29 mouse cellular contexts compared by ENCODE assay signal in genomic region chr11:4921281-4921680, GRCm38 (mm10). TPM values are rescaled to one million over a fixed set of nuclear protein-coding genes. Genes with fewer than 3 reads are reported as not detected.
DNase-seq lines count a peak whose midpoint lies in the region; ATAC-seq and TF ChIP-seq lines count a peak whose summit lies in the region.
"Had no signal": no experiment of that assay in that cellular context is flagged by ENCODE, and none has a peak within 500 bp of the region (broad histone marks: within the 10 kb centered on the region; RNA-seq: fewer than 3 reads in every experiment).

No protein-coding gene starts in this region.

- TF ChIP-seq CTCF in kidney, adult 2 months (conservative IDR thresholded peaks at IDR 0.05; ENCODE audit: insufficient read depth, insufficient read length, low read depth, low read length), result no peak

- no peak for TF ChIP-seq POLR2A in kidney, adult 2 months (IDR thresholded peaks at IDR 0.05; ENCODE audit: low read depth, low read length)

- no peak overlapping the region for H3K27ac ChIP-seq in kidney, adult 2 months (ENCODE audit: insufficient read depth, low read depth, low read length)
- H3K27ac ChIP-seq in hindbrain, embryonic 13.5 days, result no peak overlapping the region
- H3K27ac ChIP-seq: embryonic facial prominence, embryonic 12.5 days; hindbrain, embryonic 15.5 days; left cerebral cortex, adult 2 months; limb, embryonic 10.5 days; liver, embryonic 15.5 days; lung, embryonic 15.5 days; midbrain, embryonic 13.5 days; neural tube, embryonic 12.5 days had no signal

- no peaks in the 10 kb centered on the region for H3K9me3 ChIP-seq in hindbrain, embryonic 13.5 days
- H3K9me3 ChIP-seq: embryonic facial prominence, embryonic 12.5 days; hindbrain, embryonic 15.5 days; limb, embryonic 10.5 days; liver, embryonic 15.5 days; lung, embryonic 15.5 days; megakaryocyte, embryonic 14.5 days; midbrain, embryonic 13.5 days; neural tube, embryonic 12.5 days had no signal

- no peaks in the 10 kb centered on the region for H3K4me1 ChIP-seq in kidney, adult 2 months (ENCODE audit: control insufficient read depth, insufficient read depth, low read length)
- no peaks in the 10 kb centered on the region for H3K4me1 ChIP-seq in hindbrain, embryonic 13.5 days (replicated peaks)
- H3K4me1 ChIP-seq: embryonic facial prominence, embryonic 12.5 days; hindbrain, embryonic 15.5 days; limb, embryonic 10.5 days; liver, embryonic 15.5 days; lung, embryonic 15.5 days; midbrain, embryonic 13.5 days; neural tube, embryonic 12.5 days had no signal

- intact Hi-C loops in heart, postnatal 36 days (cut with DNase I), result no loop called here

- 68% methylated on average over 2 of the region's 2 CpGs for WGBS in kidney, adult 2 months
- 78% methylated on average over 2 of the region's 2 CpGs for WGBS in hindbrain, embryonic 13.5 days

- ATAC-seq in hindbrain, embryonic 13.5 days (ENCODE audit: low FRiP score), result no peak
- ATAC-seq: activated CD4-positive, CD25-positive, alpha-beta regulatory T cell, adult 4 months; forebrain, postnatal 0 days; intestine, embryonic 16.5 days; midbrain, embryonic 13.5 days had no signal

- H3K9ac ChIP-seq in hindbrain, embryonic 13.5 days, result no peak overlapping the region
- H3K9ac ChIP-seq: embryonic facial prominence, embryonic 12.5 days; forebrain, postnatal 0 days; hindbrain, embryonic 15.5 days; liver, embryonic 15.5 days; lung, embryonic 15.5 days; midbrain, embryonic 13.5 days; neural tube, embryonic 12.5 days had no signal

- no peak overlapping the region for H3K4me3 ChIP-seq in kidney, adult 2 months (ENCODE audit: insufficient read depth, low read depth, low read length)
- H3K4me3 ChIP-seq in hindbrain, embryonic 13.5 days, result no peak overlapping the region
- H3K4me3 ChIP-seq: embryonic facial prominence, embryonic 12.5 days; hindbrain, embryonic 15.5 days; left cerebral cortex, adult 2 months; limb, embryonic 10.5 days; liver, embryonic 15.5 days; lung, embryonic 15.5 days; megakaryocyte, embryonic 14.5 days; midbrain, embryonic 13.5 days; neural tube, embryonic 12.5 days had no signal

- no peaks in the 10 kb centered on the region for H3K27me3 ChIP-seq in kidney, adult 2 months (replicated peaks; ENCODE audit: control insufficient read depth, insufficient read depth, low read length)
- no peaks in the 10 kb centered on the region for H3K27me3 ChIP-seq in hindbrain, embryonic 13.5 days
- H3K27me3 ChIP-seq: embryonic facial prominence, embryonic 12.5 days; hindbrain, embryonic 15.5 days; liver, embryonic 15.5 days; lung, embryonic 15.5 days; megakaryocyte, embryonic 14.5 days; midbrain, embryonic 13.5 days; neural tube, embryonic 12.5 days had no signal

- no peaks in the 10 kb centered on the region; the same call in 1 of the 2 replicates for H3K36me3 ChIP-seq in kidney, adult 2 months (ENCODE audit: control insufficient read depth, insufficient read depth, low read length)
- H3K36me3 ChIP-seq in hindbrain, embryonic 13.5 days, result peaks cover 98% of the 10 kb centered on the region

- no peak overlapping the region for H3K4me2 ChIP-seq in hindbrain, embryonic 13.5 days
- H3K4me2 ChIP-seq: embryonic facial prominence, embryonic 12.5 days; hindbrain, embryonic 15.5 days; liver, embryonic 15.5 days; lung, embryonic 15.5 days; midbrain, embryonic 13.5 days; neural tube, embryonic 12.5 days had no signal

- DNase-seq in kidney, adult 2 months, result peak; percentile 17
- no peak for DNase-seq in kidney, adult 18-20 months
- peak; percentile 83 for DNase-seq in MN1 (ENCODE audit: low spot score)
- peak; percentile 58 for DNase-seq in adrenal gland, adult 2 months
- peak; percentile 49 for DNase-seq in brain, adult 2 months (ENCODE audit: low read depth, low spot score)
- DNase-seq in heart, postnatal 36 days, result no peak
- DNase-seq in retina, postnatal 1 day, result no peak
- DNase-seq: forebrain, postnatal 0 days; gastrocnemius, postnatal 25 days; liver; lung, postnatal 36 days; right cerebral cortex, adult 18-20 months; right cerebral cortex, postnatal 4 days; thymus, postnatal 14 days had no signal

RNA-seq across cellular contexts. Expression of gene Thoc5, which starts 26.2 kb away (rescaled TPM):
- polyA plus RNA-seq in kidney, adult 2 months (2012; rRNA removed), result 16.6 and 17.7 TPM in 2 replicates
- total RNA-seq in adrenal gland, adult 2 months (2021), result 10 to 100 TPM; 32.3 to 34.1 TPM
- 8.8 TPM in 2 replicates for polyA plus RNA-seq in adrenal gland, adult 2 months (2012; rRNA removed)
- 10 to 100 TPM; 16.0 to 17.1 TPM for total RNA-seq in heart, postnatal 36 days (2021)
- polyA plus RNA-seq in hindbrain, embryonic 13.5 days (2015; fragmentation: Nextera tagmentation; extraction: Ambion mirVana), result 55.9 and 57.3 TPM in 2 replicates

RNA-seq across cellular contexts. Expression of gene Nefh, which starts 26.6 kb away (rescaled TPM):
- polyA plus RNA-seq in kidney, adult 2 months (2012; rRNA removed), result 0.05 and 0.30 TPM in 2 replicates
- 1 to 10 TPM; 2.1 TPM for total RNA-seq in adrenal gland, adult 2 months (2021)
- polyA plus RNA-seq in adrenal gland, adult 2 months (2012; rRNA removed), result 0.71 and 2.5 TPM in 2 replicates
- total RNA-seq in heart, postnatal 36 days (2021), result not detected
- 3.1 and 3.4 TPM in 2 replicates for polyA plus RNA-seq in hindbrain, embryonic 13.5 days (2015; fragmentation: Nextera tagmentation; extraction: Ambion mirVana)
- total RNA-seq: gastrocnemius, postnatal 25 days; heart, adult 8-10 months; heart, postnatal 25 days; MEL had no signal

RNA-seq across cellular contexts. Expression of gene Nipsnap1, which starts 47.5 kb away (rescaled TPM):
- polyA plus RNA-seq in kidney, adult 2 months (2012; rRNA removed), result 140 and 164 TPM in 2 replicates
- 10 to 100 TPM; 31.5 to 35.9 TPM for total RNA-seq in adrenal gland, adult 2 months (2021)
- polyA plus RNA-seq in adrenal gland, adult 2 months (2012; rRNA removed), result 28.2 and 30.6 TPM in 2 replicates
- under 1 TPM; 0.43 to 0.69 TPM for total RNA-seq in heart, postnatal 36 days (2021)
- 134 and 142 TPM in 2 replicates for polyA plus RNA-seq in hindbrain, embryonic 13.5 days (2015; fragmentation: Nextera tagmentation; extraction: Ambion mirVana)

Comparison
In these comparisons a context has a peak if more than half of its experiments do, and no peak if none do; other contexts are left out.
1. DNase-seq: peak in kidney, adult 2 months (single experiment), MN1 (single experiment), adrenal gland, adult 2 months (single experiment) and brain, adult 2 months (single experiment); none in kidney, adult 18-20 months (single experiment), heart, postnatal 36 days (0 of 2) and retina, postnatal 1 day (single experiment).